Mouse (Mus musculus) embryonic facial prominence, embryonic 13.5 days (tissue): ENCODE data around the gene Ackr1. TPM values are rescaled to one million over a fixed set of nuclear protein-coding genes. Genes with fewer than 3 reads are reported as not detected.

ENCODE experiments used
- ATAC-seq: fragments of 200-750 bp; cut with Nextera tagmentation; 2 replicates; pipeline ENCODE4 v1.8.0; 2017; ENCODE audit warnings: low read depth; ENCODE audit not compliant: insufficient number of reproducible peaks, insufficient read depth, low FRiP score, low TSS enrichment
- H3K27ac ChIP-seq: fragments of 300-500 bp; sonication (generic); 2 replicates; pipeline ENCODE4 v1.5.1; 2015; ENCODE audit warnings: moderate library complexity, mild to moderate bottlenecking, inconsistent platforms
- H3K27me3 ChIP-seq: fragments of 300-500 bp; sonication (generic); 2 replicates; pipeline ENCODE4 v1.6.1; 2015; ENCODE audit warnings: mild to moderate bottlenecking, inconsistent platforms
- H3K36me3 ChIP-seq: fragments of 300-500 bp; sonication (generic); 2 replicates; pipeline ENCODE4 v1.6.1; 2015; ENCODE audit warnings: mild to moderate bottlenecking, inconsistent platforms
- H3K4me1 ChIP-seq: fragments of 300-500 bp; sonication (generic); 2 replicates; pipeline ENCODE4 v1.6.1; 2015; ENCODE audit warnings: inconsistent platforms
- H3K4me2 ChIP-seq: fragments of 300-500 bp; sonication (generic); 2 replicates; pipeline ENCODE4 v1.6.1; 2015; ENCODE audit warnings: moderate library complexity, mild to moderate bottlenecking, inconsistent platforms
- H3K4me3 ChIP-seq: fragments of 300-500 bp; sonication (generic); 2 replicates; pipeline ENCODE4 v1.5.1; 2015; ENCODE audit warnings: mild to moderate bottlenecking, inconsistent platforms
- H3K9ac ChIP-seq: fragments of 300-500 bp; sonication (generic); 2 replicates; pipeline ENCODE4 v1.6.1; 2015; ENCODE audit warnings: mild to moderate bottlenecking, inconsistent platforms
- H3K9me3 ChIP-seq: fragments of 300-500 bp; sonication (generic); 2 replicates; pipeline ENCODE4 v1.6.1; 2016; ENCODE audit warnings: inconsistent platforms
- WGBS: fragments of 180-500 bp; shearing (Covaris S2); methylation state at CpG from one replicate; pipeline ENCODE4 v1.1.7; 2015; ENCODE audit warnings: mixed read lengths; 5-methylcytosine and 5-hydroxymethylcytosine counted together
- polyA plus RNA-seq: library from polyadenylated mRNA; unstranded; fragments of >200 nt; fragmentation: Nextera tagmentation; extraction: Ambion mirVana; gene quantifications from 2 replicates; pipeline ENCODE4 v1.2.1, GENCODE M21; 2015

Ackr1 gene
- polyA plus RNA-seq, 1 experiment from 2014 or later: 2.6 TPM

- H3K27ac ChIP-seq: no peak overlapping the region
- H3K27me3 ChIP-seq: peaks cover 34% of the 10 kb centered on the region
- WGBS: 84% methylated on average over 4 of the region's 4 CpGs
- no peaks in the 10 kb centered on the region for H3K9me3 ChIP-seq
- H3K4me2 ChIP-seq: no peak overlapping the region
- no peak overlapping the region for H3K4me3 ChIP-seq
- peaks cover 18% of the 10 kb centered on the region for H3K4me1 ChIP-seq
- no peak for ATAC-seq
- H3K36me3 ChIP-seq: no peaks in the 10 kb centered on the region
- H3K9ac ChIP-seq: no peak overlapping the region
Observed at GRCm38 (mm10) chr1:173364125-173364800, 30.7 kb upstream of the Ackr1 start.

GRCm38 (mm10) chr1:173363436-173363835 lies 29.9 kb upstream of the Ackr1 start:
- Histone ChIP-seq H3K27ac (no peak overlapping the region), H3K9me3 (no peaks in the 10 kb centered on the region), H3K27me3 (peaks cover 28% of the 10 kb centered on the region), H3K9ac (no peak overlapping the region), H3K36me3 (no peaks in the 10 kb centered on the region), H3K4me3 (no peak overlapping the region), H3K4me2 (no peak overlapping the region), H3K4me1 (peaks cover 18% of the 10 kb centered on the region)
- ATAC-seq: no peak
- WGBS: 91% methylated on average over 2 of the region's 2 CpGs

- no peak overlapping the region for H3K27ac ChIP-seq
- ATAC-seq: no peak
- no peak overlapping the region for H3K4me2 ChIP-seq
- 33% methylated on average over 6 of the region's 6 CpGs for WGBS
- peaks cover 11% of the 10 kb centered on the region for H3K4me1 ChIP-seq
- no peaks in the 10 kb centered on the region for H3K36me3 ChIP-seq
- peaks cover 13% of the 10 kb centered on the region for H3K27me3 ChIP-seq
- no peaks in the 10 kb centered on the region for H3K9me3 ChIP-seq
- no peak overlapping the region for H3K9ac ChIP-seq
- H3K4me3 ChIP-seq: no peak overlapping the region
Observed at GRCm38 (mm10) chr1:173361651-173362050, 28.1 kb upstream of the Ackr1 start.

GRCm38 (mm10) chr1:173359590-173360290 lies 26.2 kb upstream of the Ackr1 start:
- Histone ChIP-seq H3K4me1 (peaks cover 14% of the 10 kb centered on the region), H3K36me3 (no peaks in the 10 kb centered on the region), H3K27ac (no peak overlapping the region), H3K4me3 (no peak overlapping the region), H3K9me3 (no peaks in the 10 kb centered on the region), H3K4me2 (no peak overlapping the region), H3K27me3 (no peaks in the 10 kb centered on the region), H3K9ac (no peak overlapping the region)
- 63% methylated on average over 4 of the region's 4 CpGs for WGBS
- ATAC-seq: no peak

GRCm38 (mm10) chr1:173357799-173358198 lies 24.2 kb upstream of the Ackr1 start:
- H3K9me3 ChIP-seq: no peaks in the 10 kb centered on the region
- no peak overlapping the region for H3K4me2 ChIP-seq
- no peak overlapping the region for H3K4me3 ChIP-seq
- no peak overlapping the region for H3K27ac ChIP-seq
- ATAC-seq: no peak
- 41% methylated on average over 4 of the region's 4 CpGs for WGBS
- H3K9ac ChIP-seq: no peak overlapping the region
- H3K4me1 ChIP-seq: peaks cover 14% of the 10 kb centered on the region
- no peaks in the 10 kb centered on the region for H3K36me3 ChIP-seq
- H3K27me3 ChIP-seq: no peaks in the 10 kb centered on the region

GRCm38 (mm10) chr1:173356699-173357098 lies 23.1 kb upstream of the Ackr1 start:
- 77% methylated on average over 2 of the region's 2 CpGs for WGBS
- Histone ChIP-seq H3K4me2 (no peak overlapping the region), H3K4me1 (peaks cover 14% of the 10 kb centered on the region), H3K9ac (no peak overlapping the region), H3K27me3 (no peaks in the 10 kb centered on the region), H3K9me3 (no peaks in the 10 kb centered on the region), H3K27ac (no peak overlapping the region), H3K4me3 (no peak overlapping the region), H3K36me3 (no peaks in the 10 kb centered on the region)
- no peak for ATAC-seq

GRCm38 (mm10) chr1:173355107-173355846 lies 21.7 kb upstream of the Ackr1 start:
- Histone ChIP-seq H3K4me2 (no peak overlapping the region), H3K27me3 (no peaks in the 10 kb centered on the region), H3K4me3 (no peak overlapping the region), H3K9ac (no peak overlapping the region), H3K36me3 (no peaks in the 10 kb centered on the region), H3K4me1 (peaks cover 19% of the 10 kb centered on the region), H3K27ac (no peak overlapping the region), H3K9me3 (no peaks in the 10 kb centered on the region)
- ATAC-seq: no peak
- 69% methylated on average over 7 of the region's 7 CpGs for WGBS

GRCm38 (mm10) chr1:173350372-173350957 lies 16.9 kb upstream of the Ackr1 start, which contains the start of gene Aim2:
Gene Aim2, plus strand, starts transcription at chr1:173350879.
- ATAC-seq: no peak
- Histone ChIP-seq H3K4me1 (peaks cover 24% of the 10 kb centered on the region), H3K9me3 (no peaks in the 10 kb centered on the region), H3K4me3 (peak within 1 kb of the TSS; percentile 29), H3K36me3 (no peaks in the 10 kb centered on the region), H3K27me3 (no peaks in the 10 kb centered on the region), H3K27ac (no peak within 1 kb of the TSS), H3K9ac (peak within 1 kb of the TSS; percentile 58), H3K4me2 (peak within 1 kb of the TSS; percentile 58)
- 13% methylated on average over 10 of the region's 10 CpGs for WGBS

GRCm38 (mm10) chr1:173349946-173350345 lies 16.4 kb upstream of the Ackr1 start:
- 5% methylated on average over 6 of the region's 6 CpGs for WGBS
- ATAC-seq: peak; percentile 73
- peak overlapping the region; percentile 58 for H3K4me2 ChIP-seq
- H3K27me3 ChIP-seq: no peaks in the 10 kb centered on the region
- H3K4me1 ChIP-seq: peaks cover 19% of the 10 kb centered on the region
- H3K27ac ChIP-seq: no peak overlapping the region
- peak overlapping the region; percentile 29 for H3K4me3 ChIP-seq
- peak overlapping the region; percentile 58; the same call in 1 of the 2 replicates for H3K9ac ChIP-seq
- 0 out of 2 replicates have a peak, but pooled peaks cover 2% of the 10 kb centered on the region for H3K36me3 ChIP-seq
- H3K9me3 ChIP-seq: no peaks in the 10 kb centered on the region

- Histone ChIP-seq H3K9ac (no peak overlapping the region), H3K27ac (no peak overlapping the region), H3K4me1 (peaks cover 19% of the 10 kb centered on the region), H3K36me3 (0 out of 2 replicates have a peak, but pooled peaks cover 4% of the 10 kb centered on the region), H3K9me3 (no peaks in the 10 kb centered on the region), H3K27me3 (no peaks in the 10 kb centered on the region), H3K4me2 (no peak overlapping the region), H3K4me3 (no peak overlapping the region)
- ATAC-seq: no peak
- WGBS: 58% methylated on average over 5 of the region's 5 CpGs
Observed at GRCm38 (mm10) chr1:173349192-173349591, 15.6 kb upstream of the Ackr1 start.

GRCm38 (mm10) chr1:173348527-173348926 lies 15.0 kb upstream of the Ackr1 start:
- WGBS: 4% methylated on average over 1 of the region's 1 CpGs
- Histone ChIP-seq H3K36me3 (0 out of 2 replicates have a peak, but pooled peaks cover 8% of the 10 kb centered on the region), H3K4me1 (peaks cover 19% of the 10 kb centered on the region), H3K9ac (no peak overlapping the region), H3K4me3 (no peak overlapping the region), H3K4me2 (no peak overlapping the region), H3K27me3 (no peaks in the 10 kb centered on the region), H3K27ac (no peak overlapping the region), H3K9me3 (no peaks in the 10 kb centered on the region)
- ATAC-seq: no peak
